Mouse (Mus musculus): ENCODE results near the gene Kif13a. TPM values are rescaled to one million over a fixed set of nuclear protein-coding genes. Genes with fewer than 3 reads are reported as not detected.

Gene Kif13a
- polyA plus RNA-seq, 1 experiment from 2014 or later, result 7.0 TPM

DNA sequence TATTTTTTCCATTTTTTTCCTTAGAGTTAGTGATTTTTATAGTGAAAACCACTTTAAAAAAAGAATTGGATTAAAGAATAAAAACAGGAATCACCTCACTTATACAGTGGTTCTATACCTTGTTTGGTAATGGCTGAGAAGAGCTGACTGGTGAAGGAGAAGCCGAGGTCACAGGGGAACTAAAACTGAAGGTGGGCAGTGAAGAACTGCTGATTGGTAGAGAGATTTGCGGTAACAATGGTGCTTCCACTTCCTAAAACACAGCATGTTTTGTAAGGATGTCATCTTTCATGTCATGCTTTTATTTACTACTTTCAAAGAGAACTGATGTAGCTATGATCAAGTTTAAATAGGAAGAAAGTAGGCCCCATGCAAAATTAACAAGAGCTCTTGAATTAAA lies 228.2 kb downstream of the Kif13a start:
- ATAC-seq, result no peak
- no peak overlapping the region for H3K4me2 ChIP-seq
- H3K4me3 ChIP-seq, result no peak overlapping the region
- H3K27ac ChIP-seq, result no peak overlapping the region
- no peaks in the 10 kb centered on the region for H3K4me1 ChIP-seq
- WGBS, result 92% methylated on average over 2 of the region's 2 CpGs
- H3K9ac ChIP-seq, result no peak overlapping the region
- no peaks in the 10 kb centered on the region for H3K27me3 ChIP-seq
- peaks cover 38% of the 10 kb centered on the region for H3K36me3 ChIP-seq (ENCODE audit: poor library complexity, severe bottlenecking)
- H3K9me3 ChIP-seq (replicated peaks), result no peaks in the 10 kb centered on the region

DNA sequence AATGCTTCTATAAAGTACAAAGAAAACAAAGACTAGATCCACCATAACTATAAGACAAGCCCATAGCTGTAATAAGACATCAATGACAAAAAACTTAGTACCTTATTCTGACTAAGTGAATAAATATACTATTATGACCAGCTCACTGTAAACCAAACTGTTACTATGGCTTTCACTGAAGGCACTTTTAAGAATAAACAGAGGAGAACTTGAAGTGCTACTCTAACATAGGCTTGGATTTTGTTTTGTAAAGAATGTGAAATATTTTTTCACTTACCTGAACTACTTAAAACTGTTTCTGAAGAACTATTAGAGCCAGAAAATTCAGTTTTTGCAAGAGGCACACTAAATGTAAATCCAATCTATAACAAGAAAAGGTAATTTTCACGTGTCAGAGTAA lies 230.3 kb downstream of the Kif13a start:
- no peak for ATAC-seq
- H3K27me3 ChIP-seq, result no peaks in the 10 kb centered on the region
- no peaks in the 10 kb centered on the region for H3K9me3 ChIP-seq (replicated peaks)
- H3K4me2 ChIP-seq, result no peak overlapping the region
- no peak overlapping the region for H3K4me3 ChIP-seq
- peaks cover 46% of the 10 kb centered on the region for H3K36me3 ChIP-seq (ENCODE audit: poor library complexity, severe bottlenecking)
- peaks cover 8% of the 10 kb centered on the region; the same call in 1 of the 2 replicates for H3K4me1 ChIP-seq
- WGBS, result 88% methylated on average over 1 of the region's 1 CpGs
- no peak overlapping the region for H3K27ac ChIP-seq
- H3K9ac ChIP-seq, result no peak overlapping the region

Other genes starting within 250 kb of the Kif13a start
- gene Nup153, start 201.9 kb downstream of the Kif13a start, polyA plus RNA-seq (2015; fragmentation: Nextera tagmentation; extraction: Ambion mirVana), result 22.8 and 29.1 TPM in 2 replicates
- 7.0 and 7.2 TPM in 2 replicates for gene Nhlrc1, start 85.0 kb upstream of the Kif13a start, polyA plus RNA-seq (2015; fragmentation: Nextera tagmentation; extraction: Ambion mirVana)
- gene Kdm1b, start 113.6 kb upstream of the Kif13a start, polyA plus RNA-seq (2015; fragmentation: Nextera tagmentation; extraction: Ambion mirVana), result 17.7 and 19.2 TPM in 2 replicates
- gene Tpmt, start 114.9 kb upstream of the Kif13a start, polyA plus RNA-seq (2015; fragmentation: Nextera tagmentation; extraction: Ambion mirVana), result 29.5 and 30.6 TPM in 2 replicates
- 336 and 341 TPM in 2 replicates for gene Dek, start 176.3 kb upstream of the Kif13a start, polyA plus RNA-seq (2015; fragmentation: Nextera tagmentation; extraction: Ambion mirVana)
- 0.19 and 0.33 TPM in 2 replicates for gene Rnf144b, start 192.8 kb upstream of the Kif13a start, polyA plus RNA-seq (2015; fragmentation: Nextera tagmentation; extraction: Ambion mirVana)